12 mouse cellular contexts compared by ENCODE assay signal in genomic region chr17:29186989-29187859, GRCm38 (mm10). TPM values are rescaled to one million over a fixed set of nuclear protein-coding genes. Genes with fewer than 3 reads are reported as not detected.
DNase-seq lines count a peak whose midpoint lies in the region; ATAC-seq and TF ChIP-seq lines count a peak whose summit lies in the region.
"Had no signal": no experiment of that assay in that cellular context is flagged by ENCODE, and none has a peak within 500 bp of the region (broad histone marks: within the 10 kb centered on the region; RNA-seq: fewer than 3 reads in every experiment).

No protein-coding gene starts in this region.

- no peak overlapping the region for H3K4me3 ChIP-seq in kidney, embryonic 15.5 days (replicated peaks)
- no peak overlapping the region for H3K4me3 ChIP-seq in kidney, adult 2 months (ENCODE audit: insufficient read depth, low read depth, low read length)
- peak overlapping the region; percentile 25; the same call in 1 of the 2 replicates for H3K4me3 ChIP-seq in embryonic facial prominence, embryonic 10.5 days
- no peak overlapping the region for H3K4me3 ChIP-seq in hindbrain, embryonic 15.5 days
- no peak overlapping the region for H3K4me3 ChIP-seq in stomach, postnatal 0 days (ENCODE audit: low read depth, low read length)
- H3K4me3 ChIP-seq: limb, embryonic 13.5 days had no signal

- H3K4me2 ChIP-seq in kidney, embryonic 15.5 days, result no peak overlapping the region
- no peak overlapping the region for H3K4me2 ChIP-seq in hindbrain, embryonic 15.5 days
- no peak overlapping the region for H3K4me2 ChIP-seq in stomach, postnatal 0 days (replicated peaks; ENCODE audit: low read depth)
- H3K4me2 ChIP-seq: limb, embryonic 13.5 days had no signal

- TF ChIP-seq EP300 in stomach, postnatal 0 days (optimal IDR thresholded peaks at IDR 0.05), result no peak

- no peaks in the 10 kb centered on the region for H3K36me3 ChIP-seq in kidney, embryonic 15.5 days
- no peaks in the 10 kb centered on the region for H3K36me3 ChIP-seq in kidney, adult 2 months (ENCODE audit: control insufficient read depth, insufficient read depth, low read length)
- no peaks in the 10 kb centered on the region for H3K36me3 ChIP-seq in embryonic facial prominence, embryonic 10.5 days (replicated peaks)
- no peaks in the 10 kb centered on the region for H3K36me3 ChIP-seq in hindbrain, embryonic 15.5 days
- H3K36me3 ChIP-seq in stomach, postnatal 0 days (ENCODE audit: control insufficient read depth, insufficient read depth, low read length), result no peaks in the 10 kb centered on the region
- H3K36me3 ChIP-seq: limb, embryonic 13.5 days had no signal

- H3K4me1 ChIP-seq in kidney, embryonic 15.5 days, result peaks cover 53% of the 10 kb centered on the region
- no peaks in the 10 kb centered on the region for H3K4me1 ChIP-seq in kidney, adult 2 months (ENCODE audit: control insufficient read depth, insufficient read depth, low read length)
- peaks cover 71% of the 10 kb centered on the region for H3K4me1 ChIP-seq in embryonic facial prominence, embryonic 10.5 days
- peaks cover 20% of the 10 kb centered on the region for H3K4me1 ChIP-seq in hindbrain, embryonic 15.5 days (replicated peaks)
- H3K4me1 ChIP-seq in stomach, postnatal 0 days (replicated peaks; ENCODE audit: control insufficient read depth, insufficient read depth), result no peaks in the 10 kb centered on the region

- no peak for TF ChIP-seq CTCF in kidney, adult 2 months (conservative IDR thresholded peaks at IDR 0.05; ENCODE audit: insufficient read depth, insufficient read length, low read depth, low read length)
- no peak for TF ChIP-seq CTCF in stomach, postnatal 0 days (IDR thresholded peaks at IDR 0.05; ENCODE audit: low read depth)

- no peak for TF ChIP-seq POLR2A in kidney, adult 2 months (IDR thresholded peaks at IDR 0.05; ENCODE audit: low read depth, low read length)

- no peak overlapping the region for H3K9ac ChIP-seq in kidney, embryonic 15.5 days
- H3K9ac ChIP-seq in hindbrain, embryonic 15.5 days, result no peak overlapping the region
- no peak overlapping the region for H3K9ac ChIP-seq in stomach, postnatal 0 days (ENCODE audit: low read length)
- H3K9ac ChIP-seq: limb, embryonic 13.5 days had no signal

- H3K9me3 ChIP-seq in kidney, embryonic 15.5 days (replicated peaks), result no peaks in the 10 kb centered on the region
- H3K9me3 ChIP-seq in embryonic facial prominence, embryonic 10.5 days, result no peaks in the 10 kb centered on the region
- H3K9me3 ChIP-seq in hindbrain, embryonic 15.5 days, result no peaks in the 10 kb centered on the region
- no peaks in the 10 kb centered on the region for H3K9me3 ChIP-seq in stomach, postnatal 0 days (ENCODE audit: control insufficient read depth, low read length)
- H3K9me3 ChIP-seq: limb, embryonic 13.5 days had no signal

- ATAC-seq in kidney, embryonic 15.5 days (replicated peaks; ENCODE audit: low FRiP score), result no peak; the same call in 1 of the 2 replicates
- no peak for ATAC-seq in hindbrain, embryonic 15.5 days (ENCODE audit: low FRiP score, low read depth)
- ATAC-seq in stomach, postnatal 0 days (ENCODE audit: low FRiP score, low TSS enrichment), result no peak

- DNase-seq in kidney, adult 2 months, result no peak
- DNase-seq in embryonic facial prominence, embryonic 10.5 days (ENCODE audit: low spot score), result no peak
- DNase-seq in retina, embryonic 14.5 days (ENCODE audit: low spot score), result peak; percentile 55
- no peak for DNase-seq in stomach, postnatal 0 days (ENCODE audit: low spot score)
- no peak for DNase-seq in left cerebral cortex, adult 8-10 months (ENCODE audit: low spot score in 2 of 2)
- no peak for DNase-seq in right cerebral cortex, postnatal 10 days (ENCODE audit: low spot score in 2 of 2)
- DNase-seq: heart, postnatal 4 days; kidney, postnatal 10 days; lung, adult 2 months had no signal

- no peaks in the 10 kb centered on the region for H3K27me3 ChIP-seq in kidney, embryonic 15.5 days
- no peaks in the 10 kb centered on the region for H3K27me3 ChIP-seq in kidney, adult 2 months (replicated peaks; ENCODE audit: control insufficient read depth, insufficient read depth, low read length)
- H3K27me3 ChIP-seq in embryonic facial prominence, embryonic 10.5 days (replicated peaks; ENCODE audit: low read depth, poor library complexity, severe bottlenecking), result peaks cover 31% of the 10 kb centered on the region
- H3K27me3 ChIP-seq in hindbrain, embryonic 15.5 days, result peaks cover 6% of the 10 kb centered on the region; the same call in 1 of the 2 replicates
- no peaks in the 10 kb centered on the region; the same call in 1 of the 2 replicates for H3K27me3 ChIP-seq in stomach, postnatal 0 days (ENCODE audit: control insufficient read depth, insufficient read depth, low read length)
- H3K27me3 ChIP-seq: limb, embryonic 13.5 days had no signal

- H3K27ac ChIP-seq in kidney, embryonic 15.5 days, result peak overlapping the region; percentile 34
- H3K27ac ChIP-seq in kidney, adult 2 months (ENCODE audit: insufficient read depth, low read depth, low read length), result no peak overlapping the region
- H3K27ac ChIP-seq in embryonic facial prominence, embryonic 10.5 days (replicated peaks), result peak overlapping the region; percentile 77
- H3K27ac ChIP-seq in hindbrain, embryonic 15.5 days (replicated peaks), result 0 out of 2 replicates have a peak overlapping the region, but pooled peaks have one; percentile 31
- no peak overlapping the region for H3K27ac ChIP-seq in stomach, postnatal 0 days (replicated peaks)
- H3K27ac ChIP-seq: limb, embryonic 13.5 days had no signal

- 27% methylated on average over 10 of the region's 10 CpGs for WGBS in kidney, embryonic 15.5 days
- 57% methylated on average over 10 of the region's 10 CpGs for WGBS in kidney, adult 2 months
- WGBS in embryonic facial prominence, embryonic 10.5 days, result 13% methylated on average over 10 of the region's 10 CpGs
- WGBS in hindbrain, embryonic 15.5 days, result 15% methylated on average over 10 of the region's 10 CpGs
- 50% methylated on average over 10 of the region's 10 CpGs for WGBS in stomach, postnatal 0 days

RNA-seq across cellular contexts. Expression of gene Cpne5, which starts 50.7 kb away (rescaled TPM):
- polyA plus RNA-seq in kidney, embryonic 15.5 days (2015; fragmentation: Nextera tagmentation; extraction: Ambion mirVana), result 7.8 and 9.4 TPM in 2 replicates
- polyA plus RNA-seq in kidney, adult 2 months (2012; rRNA removed), result 0.78 and 1.2 TPM in 2 replicates
- 3.6 and 4.7 TPM in 2 replicates for polyA plus RNA-seq in embryonic facial prominence, embryonic 10.5 days (2016; fragmentation: Nextera tagmentation; extraction: Ambion mirVana)
- polyA plus RNA-seq in hindbrain, embryonic 15.5 days (2015; fragmentation: Nextera tagmentation; extraction: Ambion mirVana), result 41.1 and 42.6 TPM in 2 replicates
- polyA plus RNA-seq in stomach, postnatal 0 days (2015; fragmentation: Nextera tagmentation; extraction: Ambion mirVana), result 4.8 and 5.3 TPM in 2 replicates
- 100 to 1,000 TPM; 167 to 193 (median 174) TPM for total RNA-seq in left cerebral cortex, adult 8-10 months (2022)

Comparison
In these comparisons a context has a peak if more than half of its experiments do, and no peak if none do; other contexts are left out.
1. H3K27ac ChIP-seq: peak in kidney, embryonic 15.5 days (single experiment), embryonic facial prominence, embryonic 10.5 days (single experiment) and hindbrain, embryonic 15.5 days (single experiment); none in kidney, adult 2 months (single experiment) and stomach, postnatal 0 days (single experiment).